Mouse (Mus musculus): ENCODE data around the gene Nlgn2.

Nlgn2 gene

DNA sequence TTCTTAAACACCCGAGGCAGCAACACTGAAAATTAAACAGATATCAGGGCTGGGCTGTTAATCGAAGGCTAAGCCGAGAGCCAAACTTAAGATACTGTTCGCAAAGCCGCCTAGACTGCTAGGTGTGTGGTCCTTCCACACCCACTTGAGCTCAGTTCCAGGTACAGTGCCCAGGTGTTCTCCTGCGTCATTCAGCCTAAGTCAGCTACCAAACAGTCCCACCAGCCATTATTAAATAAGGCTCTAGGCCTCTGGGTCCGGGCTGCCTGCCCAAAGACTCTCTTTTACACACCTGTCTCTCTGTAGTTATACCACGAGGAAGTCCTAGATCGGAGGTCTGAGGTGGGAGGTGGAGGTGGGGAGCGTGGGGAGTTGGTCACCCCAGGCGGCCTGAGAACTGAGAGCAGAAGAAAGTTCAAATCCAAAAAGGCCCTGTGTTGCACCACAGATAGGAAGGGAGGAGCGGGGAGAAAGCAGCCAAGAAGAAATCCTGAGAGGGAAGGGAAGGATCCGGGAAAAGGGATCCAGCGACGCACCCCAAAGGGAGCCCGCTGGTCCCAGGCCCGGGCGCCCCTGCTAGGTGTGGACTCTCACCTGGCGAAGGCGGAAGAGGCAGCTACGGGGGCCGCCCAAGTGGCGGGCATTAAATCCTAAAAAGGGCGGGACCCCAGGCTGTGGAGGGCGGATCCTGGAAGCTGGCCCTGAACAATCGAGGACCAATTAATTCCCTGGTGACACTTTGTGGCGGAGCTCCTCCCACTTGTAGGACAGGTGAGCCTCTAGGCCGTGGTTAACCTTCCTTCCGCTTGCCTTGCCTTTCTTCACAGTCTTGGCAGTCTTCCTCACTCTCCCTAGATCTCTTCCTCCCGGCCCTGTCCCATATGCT, 20.8 kb upstream of the Nlgn2 start, which contains the start of gene Tnk1:
Gene Tnk1, minus strand, starts transcription at position 618 of the 886 bp plus-strand sequence.
- peak; percentile 75 for DNase-seq

DNA sequence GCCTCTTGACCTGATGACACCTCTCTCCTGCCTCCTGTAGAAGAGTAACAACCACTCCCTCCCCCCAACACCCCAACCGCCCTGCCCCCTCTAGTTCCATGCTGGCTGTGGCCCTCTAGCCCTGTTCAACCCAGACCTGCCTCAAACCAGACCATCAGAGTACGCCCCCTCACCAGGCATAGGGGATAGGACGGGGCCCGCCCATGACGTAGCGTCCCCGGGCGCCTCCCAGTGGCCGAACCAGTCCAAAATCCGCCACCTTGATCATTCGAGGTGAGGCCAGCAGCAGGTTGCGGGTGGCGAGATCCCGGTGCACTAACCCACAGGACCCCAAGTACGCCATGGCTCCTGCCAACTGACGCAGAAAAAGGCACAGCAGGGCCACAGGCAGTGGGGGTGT, 17.8 kb upstream of the Nlgn2 start:
- DNase-seq = peak; percentile 50

DNA sequence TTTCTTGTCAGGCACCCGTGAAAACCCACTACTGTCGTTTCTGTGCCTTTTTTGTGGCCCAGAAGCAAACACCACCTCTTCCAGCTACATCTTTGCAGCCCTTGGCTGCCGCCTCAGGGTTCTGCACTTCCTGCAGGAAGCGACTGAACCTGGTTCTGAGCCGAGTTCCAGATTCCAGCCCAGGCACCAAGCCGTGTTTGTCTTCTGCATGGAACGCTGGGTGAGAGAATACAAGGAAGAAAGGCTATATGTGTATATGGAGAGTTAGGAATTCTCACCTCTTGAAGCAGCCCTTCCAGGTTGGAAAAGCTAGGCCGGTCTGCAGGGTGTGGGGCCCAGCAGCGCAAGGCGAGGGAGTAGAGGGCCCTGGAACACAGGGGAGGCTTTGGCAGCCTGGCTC, 17.1 kb upstream of the Nlgn2 start:
- DNase-seq = no peak

DNA sequence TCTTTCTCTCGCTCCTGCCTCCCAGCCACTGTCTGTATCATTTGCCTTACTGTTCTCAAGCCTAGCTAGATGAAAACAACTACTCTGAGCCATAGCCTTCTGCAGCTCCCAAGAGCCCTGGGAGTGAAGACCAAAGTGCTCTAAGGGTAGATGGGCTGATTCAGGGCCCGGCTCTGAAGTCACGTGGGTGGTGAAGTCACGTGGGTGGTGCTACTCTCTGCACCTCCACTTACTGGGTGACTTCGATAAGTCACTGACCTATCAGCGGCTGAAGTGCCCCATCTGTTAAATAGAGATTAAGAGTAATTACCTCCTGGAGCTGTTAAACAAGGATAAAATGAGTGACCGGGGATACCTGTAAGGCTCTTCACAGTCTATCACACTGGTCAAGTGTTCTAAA, 16.4 kb upstream of the Nlgn2 start:
- DNase-seq = no peak

DNA sequence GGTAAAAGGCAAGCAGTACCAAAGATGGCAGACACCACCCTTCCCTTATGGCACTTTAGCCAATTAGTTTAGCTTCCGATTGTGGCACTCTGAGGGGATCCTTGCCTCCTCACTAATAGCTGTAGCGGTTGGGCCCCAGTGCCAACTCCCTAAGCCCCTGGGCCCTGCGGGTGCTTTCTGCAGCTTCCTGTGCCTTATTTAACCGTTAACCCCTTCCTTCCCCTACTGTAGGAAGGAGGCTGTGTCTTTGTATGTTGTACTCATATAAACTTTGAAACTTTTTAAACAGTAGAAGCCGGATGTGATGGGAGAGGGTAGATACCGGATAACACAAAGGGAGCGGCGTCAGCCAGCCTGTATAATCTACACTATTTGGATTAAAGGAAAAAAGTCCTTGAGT, 13.2 kb upstream of the Nlgn2 start:
- no peak for DNase-seq

DNA sequence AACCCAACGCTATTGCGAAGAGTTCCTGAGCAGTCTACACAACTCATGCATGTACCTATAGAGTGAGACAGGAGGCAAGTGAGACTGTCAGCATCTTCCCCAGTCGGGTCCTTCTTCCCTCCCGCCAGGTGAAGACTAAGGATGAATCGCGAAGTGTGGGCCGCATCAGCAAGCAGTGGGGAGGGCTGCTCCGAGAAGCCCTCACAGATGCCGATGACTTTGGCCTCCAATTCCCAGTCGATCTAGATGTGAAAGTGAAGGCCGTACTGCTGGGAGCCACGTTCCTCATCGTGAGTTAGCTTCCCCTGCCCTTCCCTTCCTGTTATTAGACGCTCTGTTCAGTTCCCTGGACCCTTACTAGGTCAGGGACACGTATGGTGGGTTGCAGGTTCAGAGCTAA, 12.3 kb upstream of the Nlgn2 start:
- DNase-seq = no peak

DNA sequence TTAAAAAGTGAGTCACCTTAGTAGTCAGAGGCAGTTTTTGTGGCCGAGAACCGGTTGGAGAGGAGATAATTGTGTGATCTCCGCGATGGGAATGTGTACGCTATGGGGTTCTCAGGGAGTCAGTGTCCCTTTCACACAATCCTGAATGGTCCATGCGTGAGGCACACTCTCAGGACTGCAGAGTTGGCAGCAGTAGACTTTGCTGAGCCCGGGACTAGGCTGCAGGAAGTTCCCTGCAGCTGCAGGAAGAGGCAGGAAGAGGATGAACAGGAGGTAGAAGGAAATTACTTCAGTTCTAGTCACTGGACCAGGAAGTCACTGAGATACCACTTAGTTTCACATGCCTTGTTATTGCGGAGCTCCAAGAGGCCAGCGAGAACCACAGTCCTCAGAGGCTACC, 11.5 kb upstream of the Nlgn2 start:
- DNase-seq = no peak

DNA sequence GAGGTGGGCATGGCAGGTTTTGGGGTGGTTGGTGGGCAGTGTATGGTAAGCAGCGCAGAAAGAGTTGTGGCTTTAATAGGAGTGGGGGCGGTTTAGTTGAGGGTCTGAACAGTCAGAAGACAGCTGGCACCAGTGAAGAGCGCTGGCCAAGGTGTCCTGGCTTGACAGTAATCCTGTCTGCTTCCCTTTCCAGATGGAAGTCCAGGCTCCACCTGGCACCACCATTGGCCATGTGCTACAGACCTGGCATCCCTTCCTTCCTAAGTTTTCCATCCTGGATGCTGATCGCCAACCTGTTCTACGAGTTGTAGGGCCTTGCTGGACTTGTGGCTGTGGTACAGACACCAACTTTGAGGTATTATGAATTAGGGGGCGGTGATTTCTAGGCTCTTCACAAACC, 10.4 kb upstream of the Nlgn2 start:
- no peak for DNase-seq

DNA sequence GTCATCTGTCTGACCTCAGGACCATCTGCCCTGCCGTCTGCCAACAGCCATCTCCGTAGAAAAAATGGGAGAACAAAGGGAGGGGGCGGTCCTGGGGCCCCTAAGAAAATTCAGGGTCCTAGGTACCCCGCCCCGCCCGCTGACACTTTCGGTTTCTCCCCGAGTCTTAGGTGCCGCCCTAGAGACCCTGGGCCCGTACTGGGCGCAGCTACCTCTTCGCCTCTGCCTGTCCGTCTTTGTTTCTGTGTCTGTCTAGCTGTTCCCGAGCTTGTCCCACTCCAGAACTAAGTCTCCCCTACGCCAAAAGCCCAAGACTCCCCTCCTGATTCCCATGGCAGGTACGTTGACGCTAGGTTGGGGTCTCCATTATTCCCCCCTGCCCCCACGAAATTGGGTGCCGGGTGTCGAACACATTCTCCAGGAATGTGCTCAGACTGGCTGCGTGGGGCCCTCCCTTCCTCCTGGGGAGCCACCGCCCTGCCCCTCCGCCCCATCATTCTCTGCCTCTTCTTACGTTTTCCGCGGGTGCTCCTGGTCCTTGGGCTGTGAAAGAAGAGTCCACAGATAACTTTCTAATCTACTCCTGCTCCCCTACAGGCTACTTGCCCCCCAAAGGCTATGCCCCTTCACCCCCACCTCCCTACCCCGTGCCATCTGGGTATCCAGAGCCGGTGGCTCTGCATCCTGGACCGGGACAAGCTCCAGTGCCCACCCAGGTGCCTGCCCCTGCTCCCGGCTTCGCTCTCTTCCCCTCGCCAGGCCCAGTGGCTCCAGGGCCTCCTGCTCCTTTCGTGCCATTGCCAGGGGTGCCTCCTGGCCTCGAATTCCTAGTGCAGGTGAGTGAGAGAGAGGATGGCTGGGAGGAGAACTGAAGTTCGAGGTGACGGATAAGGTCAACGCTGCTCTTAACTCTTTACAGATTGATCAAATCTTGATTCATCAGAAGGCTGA, 9.4 kb upstream of the Nlgn2 start:
- peak; percentile 36 for DNase-seq

DNA sequence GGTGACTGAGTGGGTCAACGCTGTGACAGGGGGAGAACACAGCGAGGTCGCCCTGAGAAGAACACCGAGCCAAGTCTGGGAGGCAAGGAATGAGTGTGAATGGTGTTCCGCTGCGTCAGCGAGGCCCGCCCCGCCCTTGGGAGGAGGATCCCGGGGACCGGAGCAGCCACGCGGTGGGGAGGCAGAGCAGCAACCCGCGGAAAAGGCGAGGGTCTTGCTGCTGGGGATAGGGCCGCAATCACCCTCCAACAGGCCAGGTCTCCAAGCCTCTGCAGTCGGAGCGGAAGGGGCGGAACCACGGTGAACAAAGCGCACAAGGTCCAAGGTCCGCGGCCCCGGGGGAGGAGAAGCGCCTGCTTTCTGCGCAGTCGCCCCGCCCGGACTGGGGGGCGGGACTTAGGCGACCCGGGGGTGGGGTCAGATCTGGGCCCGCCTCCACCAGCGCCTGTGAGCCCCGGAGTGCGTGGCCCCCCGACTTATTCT, 8.7 kb upstream of the Nlgn2 start, which contains the start of gene Plscr3:
Gene Plscr3, plus strand, starts transcription at position 179 of the 483 bp plus-strand sequence.
- DNase-seq = peak; percentile 96

DNA sequence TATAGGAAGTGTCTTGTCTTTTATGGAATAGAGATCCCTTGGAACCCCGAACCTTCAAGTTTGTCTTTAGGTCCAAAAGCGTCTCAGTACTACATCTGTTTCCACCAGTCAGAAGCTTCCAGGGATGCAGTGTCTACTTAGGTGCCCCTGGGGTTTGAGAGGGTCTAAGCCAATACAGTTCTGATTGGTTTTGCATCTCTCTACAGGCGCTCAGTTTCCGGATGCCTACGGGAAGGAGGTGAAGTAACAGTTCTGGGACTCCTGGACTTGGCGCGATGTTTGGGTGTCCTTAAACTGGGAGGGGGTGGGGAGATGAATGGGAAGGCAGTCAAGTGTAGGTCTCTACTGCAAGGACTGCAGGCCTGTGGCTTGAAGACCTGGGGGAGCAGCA, 1.1 kb upstream of the Nlgn2 start:
- no peak for DNase-seq

DNA sequence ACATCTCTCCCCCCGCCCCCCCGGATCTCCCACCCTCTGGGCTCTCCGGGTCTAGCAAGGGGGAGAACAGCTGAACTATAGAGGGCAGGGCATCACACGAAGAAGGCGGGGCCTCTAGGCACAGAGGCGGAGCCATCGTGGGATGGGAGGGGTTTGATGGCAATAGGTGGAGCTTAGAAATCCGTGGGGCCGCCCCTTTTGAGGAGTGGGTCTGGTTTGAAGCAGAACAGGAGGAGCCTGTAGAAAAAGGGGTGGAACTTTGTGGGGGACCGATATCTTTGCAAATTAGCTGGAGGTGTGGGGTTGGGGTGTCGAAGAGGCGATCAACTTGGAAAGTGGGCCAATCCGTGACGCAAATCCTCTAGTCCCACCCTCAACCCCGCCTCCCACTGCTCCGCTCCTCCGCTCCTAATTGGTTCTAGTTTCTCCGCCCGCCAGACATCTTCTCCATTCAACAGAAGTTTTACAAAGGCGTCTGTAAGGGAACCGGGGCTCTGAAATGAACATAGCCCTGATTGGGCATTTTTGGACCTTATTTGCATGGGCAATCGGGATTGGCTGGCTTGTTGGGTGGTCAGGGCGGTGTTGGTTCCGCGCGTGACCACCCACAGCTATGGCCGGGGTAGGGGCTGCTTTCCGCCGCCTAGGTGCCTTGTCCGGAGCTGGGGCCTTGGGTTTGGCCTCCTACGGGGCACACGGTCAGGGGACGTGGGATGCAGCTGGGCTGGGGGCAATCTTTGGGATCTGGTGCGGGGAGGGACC, 549 bp upstream of the Nlgn2 start, which contains the start of gene Tmem256:
Gene Tmem256, plus strand, starts transcription at position 563 of the 762 bp plus-strand sequence.
- peak; percentile 98 for DNase-seq

DNA sequence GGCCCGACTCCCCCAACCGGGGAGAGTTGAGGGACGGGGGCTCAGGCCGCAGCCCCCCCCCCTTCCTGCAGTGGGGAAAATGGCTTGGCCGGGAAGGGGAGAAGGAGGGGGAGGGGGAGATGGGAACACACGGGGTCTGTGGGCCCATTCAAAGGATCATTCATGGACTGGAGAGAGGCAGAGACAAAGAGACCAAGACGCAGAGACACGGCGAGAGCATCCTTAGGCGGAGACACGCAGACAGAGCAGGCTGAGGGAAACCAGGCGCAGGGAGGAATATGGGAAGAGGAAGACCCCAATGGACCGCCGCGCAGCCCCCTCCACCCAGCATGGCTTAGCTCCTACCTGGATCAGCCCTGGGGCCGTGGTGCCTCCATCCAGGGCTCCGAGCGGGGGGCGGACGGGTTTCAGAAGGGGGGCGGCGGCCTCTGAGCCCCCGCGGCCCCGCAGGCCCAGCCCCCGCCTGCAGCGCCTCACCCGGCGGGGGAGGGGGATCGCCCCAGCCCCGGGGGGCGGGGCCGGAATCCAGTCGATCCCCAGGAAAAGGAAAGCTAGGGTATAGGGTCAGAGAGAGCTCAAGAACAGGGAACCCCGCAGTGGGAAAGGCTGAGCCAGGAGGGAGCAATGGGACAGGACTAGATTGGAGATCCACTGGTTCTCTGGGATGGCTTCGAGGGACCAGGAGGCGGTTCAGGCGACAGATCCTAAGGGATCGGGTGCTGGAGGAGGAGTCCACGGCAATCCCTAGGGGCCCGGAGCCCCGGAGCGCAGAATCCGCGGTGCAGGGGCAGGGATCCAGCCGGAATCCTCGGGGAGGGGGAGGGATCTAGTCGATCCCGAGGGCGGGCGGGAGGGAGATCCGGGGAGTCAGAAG, 644 bp downstream of the Nlgn2 start:
- DNase-seq = peak; percentile 55

DNA sequence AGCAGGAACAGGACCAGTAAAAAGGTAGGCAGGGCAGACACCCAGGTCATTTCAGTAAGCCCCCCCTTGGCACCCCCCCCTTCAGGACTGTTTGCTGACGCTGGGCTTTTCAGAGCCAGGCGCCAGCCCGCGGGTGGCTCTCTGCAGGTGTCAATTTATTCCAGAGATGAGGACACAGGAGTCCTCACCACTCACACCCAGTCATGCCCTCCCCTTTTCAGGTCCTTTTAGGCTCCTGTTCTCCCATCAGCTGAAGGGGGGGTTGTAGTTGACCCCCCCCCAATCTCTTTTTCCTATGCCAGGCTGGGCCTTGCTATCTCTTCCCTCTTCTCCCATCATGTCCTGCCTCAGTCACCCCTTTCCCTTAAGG, 1.6 kb downstream of the Nlgn2 start:
- no peak for DNase-seq

DNA sequence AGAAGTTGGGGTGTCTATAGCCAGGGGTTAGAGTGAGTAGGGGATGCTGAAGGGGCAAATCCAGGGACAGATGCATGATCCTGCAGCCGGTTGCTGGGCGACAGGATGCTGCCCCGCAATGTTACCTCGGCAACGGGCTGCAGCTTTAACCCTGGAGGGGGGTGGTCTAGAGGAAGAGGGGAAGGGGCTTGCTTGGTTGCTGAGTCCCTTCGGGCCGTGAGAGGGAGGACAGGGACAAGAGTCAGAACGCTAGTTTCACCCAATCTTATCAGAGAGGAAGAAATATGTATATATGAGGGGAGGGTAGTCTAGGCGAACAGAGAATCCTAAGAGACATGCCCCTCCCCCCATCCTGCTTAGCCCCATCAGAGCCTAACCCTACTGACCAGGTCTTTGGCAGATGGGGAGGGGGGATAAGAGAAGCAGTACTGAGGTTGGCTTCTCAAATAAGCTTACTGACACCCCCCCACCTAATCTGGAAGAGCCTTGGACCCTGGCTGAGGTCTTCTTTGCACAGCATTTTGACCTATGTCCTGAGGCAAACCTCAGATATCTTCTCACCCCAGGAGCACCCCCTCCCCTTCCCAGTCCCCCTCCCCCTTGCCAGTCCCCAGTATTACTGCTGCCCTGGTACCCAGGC, 2.1 kb downstream of the Nlgn2 start:
- no peak for DNase-seq

DNA sequence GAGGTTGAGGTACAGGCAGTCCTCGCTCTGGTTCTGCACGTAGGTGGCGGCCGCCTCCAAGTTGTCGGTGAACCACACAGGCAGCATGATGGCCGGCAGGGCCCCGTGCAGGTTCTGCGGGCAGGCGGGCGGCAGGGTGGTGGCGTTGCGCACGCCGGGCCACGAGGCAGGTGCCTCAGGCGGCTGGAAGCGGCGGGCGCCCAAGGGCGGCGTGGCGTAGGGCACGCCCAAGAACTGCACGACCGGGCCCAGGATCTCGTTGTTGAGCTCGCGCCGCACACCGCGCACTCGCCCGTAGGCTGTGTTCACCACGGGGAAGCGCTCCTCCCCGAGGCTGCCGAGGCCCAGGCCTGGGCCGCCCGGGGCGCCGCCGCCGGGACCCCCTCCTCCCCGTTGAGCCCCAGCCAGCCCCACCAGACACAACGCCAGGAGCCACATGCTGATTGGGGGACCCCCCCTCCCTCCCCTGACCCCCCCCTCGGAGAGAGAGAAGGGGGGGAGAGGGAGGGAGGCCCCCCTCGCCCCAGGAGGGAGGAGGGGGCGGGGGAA, 3.5 kb downstream of the Nlgn2 start:
- DNase-seq = peak; percentile 54

DNA sequence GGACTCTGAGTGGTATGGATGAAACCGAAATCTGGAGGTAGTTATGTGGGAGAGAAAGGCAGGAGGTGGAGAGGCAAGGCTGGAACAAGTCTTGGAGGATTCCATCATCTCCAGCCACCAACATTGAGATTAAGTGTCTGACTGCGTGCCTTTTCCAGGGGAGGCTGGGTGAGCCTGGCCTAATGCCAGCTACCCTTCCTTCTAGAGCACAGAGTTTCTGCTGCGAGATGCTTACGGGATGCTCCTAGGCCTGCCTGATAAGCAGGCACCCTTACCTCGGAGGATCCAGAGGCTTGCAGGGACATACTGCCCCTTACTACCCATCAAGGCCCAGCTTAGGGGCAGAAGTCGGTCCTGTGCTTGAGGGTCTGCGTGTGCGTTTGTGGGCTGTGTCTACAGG, 4.0 kb downstream of the Nlgn2 start:
- no peak for DNase-seq

DNA sequence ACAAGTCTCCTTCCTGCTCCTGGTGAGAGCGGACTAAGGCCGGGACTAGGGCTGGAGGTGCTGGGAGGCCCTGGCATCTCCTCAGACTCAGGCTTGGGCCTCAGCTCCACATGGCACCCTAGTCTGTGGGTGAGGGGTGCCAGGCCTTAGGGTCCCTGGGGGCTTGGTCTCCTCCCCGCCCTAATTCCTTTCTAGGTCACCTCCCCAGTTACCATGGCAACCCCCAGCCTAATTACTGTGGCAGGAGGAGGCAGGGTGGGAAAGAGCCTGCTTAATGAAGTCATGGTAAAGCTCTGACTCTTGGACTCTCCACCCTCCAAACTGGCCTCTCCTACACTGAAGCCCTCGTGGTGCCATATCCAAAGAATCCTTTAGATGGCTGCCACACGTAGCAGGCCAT, 8.8 kb downstream of the Nlgn2 start:
- no peak for DNase-seq

DNA sequence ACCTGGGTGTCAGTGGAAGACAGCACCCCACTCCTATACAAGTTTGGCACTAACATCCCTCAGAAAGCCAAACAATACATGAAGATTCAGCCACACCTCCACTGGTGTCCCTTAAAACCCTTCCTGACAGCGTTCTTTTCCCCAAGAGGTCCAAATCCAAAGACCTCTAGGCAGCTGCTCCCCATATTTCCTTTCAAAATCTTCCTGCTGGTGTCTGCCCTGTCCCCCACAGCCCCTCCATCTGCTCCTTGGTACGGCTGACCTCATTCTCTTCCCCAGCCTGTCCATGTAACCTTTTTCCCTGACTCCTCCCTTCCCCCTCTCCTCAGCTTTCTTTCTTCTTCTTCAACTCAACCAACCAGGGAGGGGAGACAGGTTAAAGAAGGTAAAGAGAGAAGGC, 14.1 kb downstream of the Nlgn2 start:
- DNase-seq = no peak

DNA sequence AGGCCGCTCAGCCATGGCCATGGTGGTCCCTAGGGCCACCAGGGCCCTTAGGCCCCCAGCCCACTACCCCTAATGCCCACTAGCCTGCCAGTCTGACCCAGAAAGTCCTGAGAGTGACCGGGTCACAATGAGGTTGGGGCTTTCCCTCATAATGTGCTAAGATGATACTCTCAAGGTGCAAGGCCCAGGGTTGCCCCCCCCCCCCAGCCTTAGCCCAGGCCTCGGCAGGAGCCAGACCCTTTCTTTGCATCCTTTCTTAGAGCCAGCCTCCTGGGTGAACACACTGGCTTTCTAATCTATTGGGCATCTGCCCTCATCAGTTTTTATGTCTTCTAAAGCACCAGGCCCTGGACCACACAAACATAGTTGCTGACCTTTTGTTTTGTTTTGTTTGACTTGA, 15.5 kb downstream of the Nlgn2 start, which contains the start of gene Spem1:
Gene Spem1, minus strand, starts transcription at position 101 of the 400 bp plus-strand sequence.
- DNase-seq = no peak

DNA sequence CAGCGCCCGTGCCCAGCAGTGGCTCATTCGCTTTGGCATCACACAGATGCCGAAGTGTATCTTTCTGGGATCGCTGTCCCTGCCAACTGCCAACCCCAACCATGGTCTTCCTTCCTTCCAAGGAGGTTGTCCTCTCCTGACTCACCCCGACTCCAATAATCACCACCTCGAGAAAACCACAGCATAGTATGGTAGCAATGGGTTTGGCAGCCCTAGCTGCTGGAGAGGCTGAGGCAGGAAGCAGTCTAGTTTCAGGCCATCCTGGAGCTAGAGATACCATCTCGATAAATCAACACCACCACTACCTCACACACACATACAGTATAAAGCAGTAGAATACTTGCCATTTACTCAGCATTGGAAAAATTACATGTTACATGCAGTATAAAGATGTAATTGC, 18.7 kb downstream of the Nlgn2 start:
- DNase-seq = no peak
